Mouse (Mus musculus): ENCODE results near the gene Frmpd3. TPM values are rescaled to one million over a fixed set of nuclear protein-coding genes. Genes with fewer than 3 reads are reported as not detected.

Frmpd3 gene
- polyA plus RNA-seq, 1 experiment from 2014 or later = 0.20 TPM

DNA sequence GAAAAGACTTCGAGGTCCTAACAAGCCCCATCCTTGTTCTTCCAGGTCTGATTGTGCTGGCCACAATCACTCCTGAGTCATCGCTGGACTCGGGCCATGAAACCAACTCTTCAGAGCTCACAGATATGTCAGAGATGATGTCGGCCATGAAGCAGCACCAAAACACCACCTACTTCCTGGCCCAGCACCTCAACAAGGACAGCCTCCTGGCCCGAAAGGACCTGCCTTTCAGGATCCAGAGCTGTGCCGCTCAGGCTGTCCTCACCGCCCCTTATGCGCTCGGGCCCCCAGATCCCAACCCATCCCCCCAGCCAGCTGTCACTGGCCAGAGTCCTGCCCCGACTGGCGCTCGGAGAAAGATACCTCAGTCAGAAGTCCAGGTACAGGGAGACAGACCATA lies 88.4 kb downstream of the Frmpd3 start:
- no peaks in the 10 kb centered on the region for H3K4me1 ChIP-seq (ENCODE audit: control insufficient read depth, insufficient read depth, low read length)
- H3K9ac ChIP-seq (ENCODE audit: low read length) = no peak overlapping the region
- H3K4me3 ChIP-seq (ENCODE audit: low read depth, low read length) = no peak overlapping the region
- no peaks in the 10 kb centered on the region for H3K36me3 ChIP-seq (ENCODE audit: control insufficient read depth, insufficient read depth, low read length)
- H3K4me2 ChIP-seq (ENCODE audit: low read depth, severe bottlenecking) = no peak overlapping the region
- no peaks in the 10 kb centered on the region for H3K9me3 ChIP-seq (ENCODE audit: control insufficient read depth, low read length)
- DNase-seq (ENCODE audit: low spot score) (no peak), ATAC-seq (ENCODE audit: insufficient number of reproducible peaks, low FRiP score, low TSS enrichment, low read depth) (no peak)
- no peak overlapping the region for H3K27ac ChIP-seq (replicated peaks; ENCODE audit: low read depth, low read length)
- 89% methylated on average over 12 of the region's 12 CpGs for WGBS
- H3K27me3 ChIP-seq (ENCODE audit: control insufficient read depth, insufficient read depth, low read length) = peaks cover 6% of the 10 kb centered on the region; the same call in 1 of the 2 replicates

DNA sequence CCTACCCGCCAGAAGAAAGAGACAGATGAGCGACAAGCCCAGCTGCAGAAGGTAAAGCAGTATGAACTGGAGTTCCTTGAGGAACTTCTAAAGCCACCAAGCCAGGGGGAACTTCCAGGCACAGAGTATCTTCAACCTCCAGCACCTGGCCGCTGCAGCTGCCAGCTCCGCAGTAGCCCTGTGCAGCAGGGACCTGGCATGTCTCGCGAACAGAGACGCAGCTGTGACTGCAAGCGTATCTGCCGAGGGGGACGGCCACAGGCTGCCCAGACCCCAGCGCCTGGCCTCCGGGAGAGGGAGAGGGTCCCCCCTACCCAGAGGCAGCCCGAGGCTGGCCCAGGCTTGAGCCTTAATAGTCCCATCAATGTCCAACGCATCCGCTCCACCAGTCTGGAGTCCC lies 89.9 kb downstream of the Frmpd3 start:
- Histone ChIP-seq H3K36me3 (ENCODE audit: control insufficient read depth, insufficient read depth, low read length) (no peaks in the 10 kb centered on the region), H3K27ac (replicated peaks; ENCODE audit: low read depth, low read length) (no peak overlapping the region), H3K4me1 (ENCODE audit: control insufficient read depth, insufficient read depth, low read length) (no peaks in the 10 kb centered on the region), H3K9ac (ENCODE audit: low read length) (no peak overlapping the region), H3K27me3 (ENCODE audit: control insufficient read depth, insufficient read depth, low read length) (peaks cover 6% of the 10 kb centered on the region; the same call in 1 of the 2 replicates), H3K9me3 (ENCODE audit: control insufficient read depth, low read length) (no peaks in the 10 kb centered on the region), H3K4me3 (ENCODE audit: low read depth, low read length) (no peak overlapping the region), H3K4me2 (ENCODE audit: low read depth, severe bottlenecking) (no peak overlapping the region)
- DNase-seq (ENCODE audit: low spot score) (no peak), ATAC-seq (ENCODE audit: insufficient number of reproducible peaks, low FRiP score, low TSS enrichment, low read depth) (no peak)
- WGBS = 85% methylated on average over 15 of the region's 15 CpGs

DNA sequence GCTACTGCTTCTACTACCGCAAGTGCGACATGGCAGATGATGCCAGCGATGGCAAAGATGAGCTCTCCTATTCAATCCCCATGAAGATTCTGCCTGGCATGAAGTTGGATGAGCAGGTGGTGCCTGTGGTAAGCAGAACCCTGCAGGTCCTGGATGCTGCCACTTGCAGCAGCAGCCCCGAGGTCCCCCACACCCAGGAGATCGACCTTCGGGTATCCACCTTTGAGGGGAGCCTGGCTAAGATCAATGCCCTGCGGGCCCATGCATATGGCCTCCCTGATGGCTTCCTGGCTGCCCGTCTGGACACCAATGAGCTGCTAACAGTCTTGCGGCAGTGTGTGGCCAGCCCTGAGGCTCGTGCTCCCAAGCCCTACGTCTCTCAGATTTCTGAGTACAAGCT lies 90.7 kb downstream of the Frmpd3 start:
- H3K4me2 ChIP-seq (ENCODE audit: low read depth, severe bottlenecking) = no peak overlapping the region
- H3K9ac ChIP-seq (ENCODE audit: low read length) = no peak overlapping the region
- WGBS = 87% methylated on average over 11 of the region's 11 CpGs
- H3K36me3 ChIP-seq (ENCODE audit: control insufficient read depth, insufficient read depth, low read length) = no peaks in the 10 kb centered on the region
- no peaks in the 10 kb centered on the region for H3K9me3 ChIP-seq (ENCODE audit: control insufficient read depth, low read length)
- H3K4me1 ChIP-seq (ENCODE audit: control insufficient read depth, insufficient read depth, low read length) = no peaks in the 10 kb centered on the region
- DNase-seq (ENCODE audit: low spot score) (no peak), ATAC-seq (ENCODE audit: insufficient number of reproducible peaks, low FRiP score, low TSS enrichment, low read depth) (no peak)
- peaks cover 6% of the 10 kb centered on the region; the same call in 1 of the 2 replicates for H3K27me3 ChIP-seq (ENCODE audit: control insufficient read depth, insufficient read depth, low read length)
- no peak overlapping the region for H3K27ac ChIP-seq (replicated peaks; ENCODE audit: low read depth, low read length)
- H3K4me3 ChIP-seq (ENCODE audit: low read depth, low read length) = no peak overlapping the region

GRCm38 (mm10) chrX:140437906-140438305 lies 95.8 kb downstream of the Frmpd3 start:
- DNase-seq (ENCODE audit: low spot score) = no peak
- peaks cover 5% of the 10 kb centered on the region; the same call in 1 of the 2 replicates for H3K27me3 ChIP-seq (ENCODE audit: control insufficient read depth, insufficient read depth, low read length)
- no peak overlapping the region for H3K4me2 ChIP-seq (ENCODE audit: low read depth, severe bottlenecking)
- H3K27ac ChIP-seq (replicated peaks; ENCODE audit: low read depth, low read length) = no peak overlapping the region
- no peaks in the 10 kb centered on the region for H3K36me3 ChIP-seq (ENCODE audit: control insufficient read depth, insufficient read depth, low read length)
- H3K9ac ChIP-seq (ENCODE audit: low read length) = no peak overlapping the region
- H3K4me1 ChIP-seq (ENCODE audit: control insufficient read depth, insufficient read depth, low read length) = no peaks in the 10 kb centered on the region
- ATAC-seq (ENCODE audit: insufficient number of reproducible peaks, low FRiP score, low TSS enrichment, low read depth) = no peak
- H3K9me3 ChIP-seq (ENCODE audit: control insufficient read depth, low read length) = no peaks in the 10 kb centered on the region
- no peak overlapping the region for H3K4me3 ChIP-seq (ENCODE audit: low read depth, low read length)

- H3K36me3 ChIP-seq (ENCODE audit: control insufficient read depth, insufficient read depth, low read length) = no peaks in the 10 kb centered on the region
- ATAC-seq (ENCODE audit: insufficient number of reproducible peaks, low FRiP score, low TSS enrichment, low read depth) (no peak), DNase-seq (ENCODE audit: low spot score) (no peak)
- peaks cover 2% of the 10 kb centered on the region; the same call in 1 of the 2 replicates for H3K27me3 ChIP-seq (ENCODE audit: control insufficient read depth, insufficient read depth, low read length)
- no peak overlapping the region for H3K27ac ChIP-seq (replicated peaks; ENCODE audit: low read depth, low read length)
- H3K9ac ChIP-seq (ENCODE audit: low read length) = no peak overlapping the region
- H3K9me3 ChIP-seq (ENCODE audit: control insufficient read depth, low read length) = no peaks in the 10 kb centered on the region
- H3K4me1 ChIP-seq (ENCODE audit: control insufficient read depth, insufficient read depth, low read length) = no peaks in the 10 kb centered on the region
- no peak overlapping the region for H3K4me3 ChIP-seq (ENCODE audit: low read depth, low read length)
- H3K4me2 ChIP-seq (ENCODE audit: low read depth, severe bottlenecking) = no peak overlapping the region
- 76% methylated on average over 13 of the region's 13 CpGs for WGBS
Observed at GRCm38 (mm10) chrX:140445551-140445950, 103.5 kb downstream of the Frmpd3 start.

GRCm38 (mm10) chrX:140450071-140450470 lies 108.0 kb downstream of the Frmpd3 start:
- ATAC-seq (ENCODE audit: insufficient number of reproducible peaks, low FRiP score, low TSS enrichment, low read depth) (no peak), DNase-seq (ENCODE audit: low spot score) (no peak)
- no peaks in the 10 kb centered on the region for H3K9me3 ChIP-seq (ENCODE audit: control insufficient read depth, low read length)
- no peak overlapping the region for H3K27ac ChIP-seq (replicated peaks; ENCODE audit: low read depth, low read length)
- H3K4me1 ChIP-seq (ENCODE audit: control insufficient read depth, insufficient read depth, low read length) = no peaks in the 10 kb centered on the region
- H3K27me3 ChIP-seq (ENCODE audit: control insufficient read depth, insufficient read depth, low read length) = peaks cover 6% of the 10 kb centered on the region; the same call in 1 of the 2 replicates
- H3K4me2 ChIP-seq (ENCODE audit: low read depth, severe bottlenecking) = no peak overlapping the region
- no peaks in the 10 kb centered on the region for H3K36me3 ChIP-seq (ENCODE audit: control insufficient read depth, insufficient read depth, low read length)
- 89% methylated on average over 3 of the region's 3 CpGs for WGBS
- no peak overlapping the region for H3K9ac ChIP-seq (ENCODE audit: low read length)
- no peak overlapping the region for H3K4me3 ChIP-seq (ENCODE audit: low read depth, low read length)

DNA sequence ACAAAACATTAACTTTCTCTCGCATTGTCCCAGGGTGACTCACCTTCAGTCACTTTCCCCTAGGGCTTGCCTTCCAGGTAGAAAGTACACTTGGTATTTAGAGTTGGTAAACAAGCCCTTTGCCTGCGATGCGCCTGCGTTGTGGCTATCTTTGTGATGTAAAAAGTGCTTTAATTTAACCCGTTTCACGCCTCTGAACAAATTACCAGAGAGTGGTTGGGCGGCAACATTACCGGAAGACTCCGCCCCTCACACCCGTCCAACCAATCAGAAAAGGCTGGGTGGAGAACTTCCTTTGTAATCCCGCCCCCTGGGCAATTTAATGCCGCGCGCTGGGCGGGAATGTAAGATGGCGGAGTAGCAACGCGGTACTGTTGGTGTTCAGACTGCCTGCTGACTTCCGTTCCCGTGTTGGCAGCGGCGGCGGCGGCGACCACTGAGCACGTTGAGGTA lies 114.2 kb downstream of the Frmpd3 start, which contains the start of gene Prps1:
Gene Prps1, plus strand, starts transcription at position 335 of the 453 bp plus-strand sequence.
- DNase-seq (ENCODE audit: low spot score) (peak; percentile 85), ATAC-seq (ENCODE audit: insufficient number of reproducible peaks, low FRiP score, low TSS enrichment, low read depth) (peak; percentile 93; the same call in 1 of the 2 replicates)
- Histone ChIP-seq H3K4me3 (ENCODE audit: low read depth, low read length) (peak within 1 kb of the TSS; percentile 49), H3K27ac (replicated peaks; ENCODE audit: low read depth, low read length) (no peak within 1 kb of the TSS), H3K36me3 (ENCODE audit: control insufficient read depth, insufficient read depth, low read length) (no peaks in the 10 kb centered on the region), H3K4me1 (ENCODE audit: control insufficient read depth, insufficient read depth, low read length) (no peaks in the 10 kb centered on the region), H3K27me3 (ENCODE audit: control insufficient read depth, insufficient read depth, low read length) (peaks cover 9% of the 10 kb centered on the region; the same call in 1 of the 2 replicates), H3K9me3 (ENCODE audit: control insufficient read depth, low read length) (no peaks in the 10 kb centered on the region), H3K4me2 (ENCODE audit: low read depth, severe bottlenecking) (peak within 1 kb of the TSS; percentile 40), H3K9ac (ENCODE audit: low read length) (peak within 1 kb of the TSS; percentile 58)
- 21% methylated on average over 26 of the region's 26 CpGs for WGBS

GRCm38 (mm10) chrX:140456751-140457491 lies 114.9 kb downstream of the Frmpd3 start:
- Histone ChIP-seq H3K9ac (ENCODE audit: low read length) (peak overlapping the region; percentile 58), H3K36me3 (ENCODE audit: control insufficient read depth, insufficient read depth, low read length) (no peaks in the 10 kb centered on the region), H3K27ac (replicated peaks; ENCODE audit: low read depth, low read length) (no peak overlapping the region), H3K9me3 (ENCODE audit: control insufficient read depth, low read length) (no peaks in the 10 kb centered on the region), H3K4me3 (ENCODE audit: low read depth, low read length) (peak overlapping the region; percentile 49), H3K27me3 (ENCODE audit: control insufficient read depth, insufficient read depth, low read length) (peaks cover 9% of the 10 kb centered on the region; the same call in 1 of the 2 replicates), H3K4me1 (ENCODE audit: control insufficient read depth, insufficient read depth, low read length) (no peaks in the 10 kb centered on the region), H3K4me2 (ENCODE audit: low read depth, severe bottlenecking) (peak overlapping the region; percentile 40)
- ATAC-seq (ENCODE audit: insufficient number of reproducible peaks, low FRiP score, low TSS enrichment, low read depth) (0 out of 2 replicates have a peak, but pooled peaks have one; percentile 41), DNase-seq (ENCODE audit: low spot score) (peak; percentile 32)
- 19% methylated on average over 39 of the region's 39 CpGs for WGBS
